Mouse (Mus musculus) testis, postnatal 14 days (tissue): ENCODE measurements around the gene Ercc1.

Experiments
- DNase-seq: peaks from one replicate; pipeline ENCODE4 v3.0.0; 2021; ENCODE audit warnings: low spot score

Gene Ercc1

GRCm38 (mm10) chr7:19368380-19368779 lies 23.8 kb downstream of the Ercc1 start:
- peak; percentile 55 for DNase-seq

GRCm38 (mm10) chr7:19369823-19370425 lies 25.3 kb downstream of the Ercc1 start:
- no peak for DNase-seq

- no peak for DNase-seq
Observed at GRCm38 (mm10) chr7:19373367-19373766, 28.8 kb downstream of the Ercc1 start.

GRCm38 (mm10) chr7:19375368-19375767 lies 30.8 kb downstream of the Ercc1 start:
- DNase-seq = no peak

GRCm38 (mm10) chr7:19376019-19376418 lies 31.4 kb downstream of the Ercc1 start:
- DNase-seq = no peak

- DNase-seq = no peak
Observed at GRCm38 (mm10) chr7:19378049-19378448, 33.5 kb downstream of the Ercc1 start.

- peak; percentile 100 for DNase-seq
Observed at GRCm38 (mm10) chr7:19381377-19382165, 37.0 kb downstream of the Ercc1 start, which contains the start of gene Ercc2. Gene Ercc2, plus strand, starts transcription at chr7:19382010.

GRCm38 (mm10) chr7:19382166-19382541 lies 37.6 kb downstream of the Ercc1 start:
- DNase-seq = peak; percentile 58

GRCm38 (mm10) chr7:19383708-19384107 lies 39.1 kb downstream of the Ercc1 start:
- peak; percentile 46 for DNase-seq

- DNase-seq = no peak
Observed at GRCm38 (mm10) chr7:19388699-19389413, 44.3 kb downstream of the Ercc1 start.

- no peak for DNase-seq
Observed at GRCm38 (mm10) chr7:19394484-19394883, 49.9 kb downstream of the Ercc1 start.

GRCm38 (mm10) chr7:19399496-19400280 lies 55.1 kb downstream of the Ercc1 start:
- no peak for DNase-seq

- no peak for DNase-seq
Observed at GRCm38 (mm10) chr7:19400946-19401345, 56.4 kb downstream of the Ercc1 start.

GRCm38 (mm10) chr7:19402535-19403112 lies 58.0 kb downstream of the Ercc1 start:
- DNase-seq = no peak

- DNase-seq = peak; percentile 88
Observed at GRCm38 (mm10) chr7:19403731-19404296, 59.2 kb downstream of the Ercc1 start, which contains the start of gene Klc3. Gene Klc3, minus strand, starts transcription at chr7:19404104.

GRCm38 (mm10) chr7:19404476-19404875 lies 59.9 kb downstream of the Ercc1 start, which contains the start of gene Ckm:
Gene Ckm, plus strand, starts transcription at chr7:19404776.
- DNase-seq = no peak

GRCm38 (mm10) chr7:19405417-19405816 lies 60.8 kb downstream of the Ercc1 start:
- DNase-seq = peak; percentile 66
